Mouse (Mus musculus): ENCODE results near the gene Rbbp5.

Gene Rbbp5

GRCm38 (mm10) chr1:132500535-132500934 is 23.4 kb downstream of the Rbbp5 start:
- DNase-seq (ENCODE audit: low spot score in 2 of 2) = no peak

DNA sequence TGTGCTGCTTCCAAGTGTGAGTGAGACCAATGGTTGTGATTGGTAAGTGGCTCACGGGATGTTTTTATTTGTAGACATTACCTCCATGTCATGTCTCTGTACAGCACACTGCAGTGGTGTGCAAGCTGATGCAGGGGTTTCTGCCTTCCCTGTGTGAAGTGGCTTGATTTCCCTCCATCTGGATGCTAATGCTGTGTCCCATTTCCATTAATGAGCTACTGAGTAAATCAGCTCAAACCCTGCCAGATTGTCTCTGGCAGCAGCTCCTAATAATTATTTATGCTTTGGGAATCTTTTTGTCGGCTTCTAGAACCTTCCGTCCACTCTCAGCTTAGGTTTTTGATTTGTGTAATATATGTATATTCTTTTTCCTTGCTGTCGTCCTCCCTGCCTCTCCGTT is 28.0 kb downstream of the Rbbp5 start:
- no peak for DNase-seq (ENCODE audit: low spot score in 2 of 2)

- no peak for DNase-seq (ENCODE audit: low spot score in 2 of 2)
Observed at GRCm38 (mm10) chr1:132506058-132506457, 28.9 kb downstream of the Rbbp5 start, which contains the start of gene Tmem81. Gene Tmem81 (plus strand): TSS chr1:132506230.

- no peak for DNase-seq (ENCODE audit: low spot score in 2 of 2)
Observed at GRCm38 (mm10) chr1:132506656-132507055, 29.5 kb downstream of the Rbbp5 start.

- no peak for DNase-seq (ENCODE audit: low spot score in 2 of 2)
Observed at GRCm38 (mm10) chr1:132509771-132510170, 32.6 kb downstream of the Rbbp5 start.

DNA sequence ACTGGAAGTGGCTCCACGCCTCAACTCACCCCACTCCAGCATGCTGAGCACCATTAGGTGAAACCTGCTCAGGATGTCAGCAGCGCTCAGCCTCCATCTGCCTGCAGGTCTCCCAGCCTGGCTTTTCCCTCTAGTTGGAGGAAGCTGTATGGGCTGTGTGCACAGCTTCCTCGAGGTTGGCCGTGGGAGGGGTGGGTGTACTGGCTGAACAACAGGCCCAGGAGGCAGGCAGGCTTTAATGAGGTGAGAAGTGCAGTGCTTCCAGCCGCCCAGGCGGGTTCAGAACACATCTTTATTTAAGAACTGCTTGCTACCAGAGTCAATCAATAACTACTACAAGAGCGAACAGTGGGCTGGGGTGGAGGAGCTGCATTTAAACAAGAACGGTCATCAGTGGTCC is 34.4 kb downstream of the Rbbp5 start:
- no peak for DNase-seq (ENCODE audit: low spot score in 2 of 2)

DNA sequence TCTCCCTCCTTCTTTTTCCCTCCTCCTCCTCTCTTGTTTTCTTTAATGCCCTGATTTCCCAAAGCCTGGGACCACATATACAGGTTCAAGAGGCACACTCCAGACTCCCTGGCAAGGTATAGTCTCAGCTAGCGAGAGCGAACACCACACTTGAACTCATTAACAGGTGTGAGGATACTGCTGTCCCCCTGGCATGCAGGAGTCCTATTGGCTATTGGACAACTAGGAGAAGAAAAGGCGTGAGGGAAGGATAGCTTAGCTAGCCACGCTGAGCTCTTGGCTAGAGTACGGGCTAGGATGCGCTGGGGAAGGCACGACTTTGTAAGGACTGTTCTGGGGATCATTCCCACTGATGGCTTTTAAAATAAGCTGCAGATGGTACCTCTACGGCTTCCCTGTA is 34.9 kb downstream of the Rbbp5 start:
- DNase-seq (ENCODE audit: low spot score in 2 of 2) = no peak

DNA sequence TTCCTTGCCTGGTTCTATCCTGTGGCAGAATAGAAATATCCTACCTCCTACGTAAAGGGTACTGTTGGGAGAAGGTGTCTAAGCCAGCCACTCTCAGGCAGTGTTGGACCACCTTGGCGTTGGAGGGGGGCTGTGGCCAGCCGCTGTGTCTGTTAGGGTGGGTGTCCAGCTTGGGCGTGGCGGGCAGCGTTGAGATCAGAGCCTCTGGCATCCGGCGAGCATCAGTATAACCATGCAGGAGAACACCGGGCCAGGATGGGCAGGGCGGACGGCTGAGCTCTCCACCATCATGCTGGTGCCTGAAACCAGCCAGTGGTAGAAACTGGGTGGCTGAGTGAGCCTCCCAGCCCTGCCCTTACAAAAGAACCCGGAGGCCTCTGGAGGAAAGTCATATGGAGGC is 38.2 kb downstream of the Rbbp5 start:
- no peak for DNase-seq (ENCODE audit: low spot score in 2 of 2)

- DNase-seq (ENCODE audit: low spot score in 2 of 2) = no peak
Observed at GRCm38 (mm10) chr1:132516776-132517175, 39.6 kb downstream of the Rbbp5 start.

GRCm38 (mm10) chr1:132518621-132519020 is 41.5 kb downstream of the Rbbp5 start:
- DNase-seq (ENCODE audit: low spot score in 2 of 2) = no peak

GRCm38 (mm10) chr1:132519734-132520133 is 42.6 kb downstream of the Rbbp5 start:
- DNase-seq (ENCODE audit: low spot score in 2 of 2) = no peak

GRCm38 (mm10) chr1:132520764-132521163 is 43.6 kb downstream of the Rbbp5 start:
- DNase-seq (ENCODE audit: low spot score in 2 of 2) = peak in 1 of 2 experiments; percentile 50

- no peak for DNase-seq (ENCODE audit: low spot score in 2 of 2)
Observed at GRCm38 (mm10) chr1:132523048-132523447, 45.9 kb downstream of the Rbbp5 start.

DNA sequence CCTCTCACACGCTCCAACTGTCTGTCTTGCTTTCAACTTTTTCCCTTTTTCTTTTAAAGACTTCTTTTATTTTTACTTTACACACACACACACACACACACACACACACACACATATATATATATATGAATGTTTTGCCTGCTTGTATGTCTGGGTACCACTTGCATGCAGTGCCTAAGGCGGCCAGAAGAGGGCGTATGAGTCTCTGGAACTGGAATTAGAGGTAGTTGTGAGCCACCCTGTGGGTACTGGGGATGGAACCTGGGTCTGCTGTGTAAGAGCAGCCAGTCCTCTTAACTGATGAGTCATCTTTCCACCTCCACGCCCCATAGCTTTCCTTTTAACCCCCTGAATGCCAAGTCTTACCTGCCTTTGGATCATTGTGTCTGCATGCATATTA is 46.8 kb downstream of the Rbbp5 start:
- DNase-seq (ENCODE audit: low spot score in 2 of 2) = no peak

- DNase-seq (ENCODE audit: low spot score in 2 of 2) = peak; percentile 84 to 92
Observed at GRCm38 (mm10) chr1:132525832-132526231, 48.7 kb downstream of the Rbbp5 start.

GRCm38 (mm10) chr1:132528071-132528470 is 50.9 kb downstream of the Rbbp5 start:
- no peak for DNase-seq (ENCODE audit: low spot score in 2 of 2)

- DNase-seq (ENCODE audit: low spot score in 2 of 2) = no peak
Observed at GRCm38 (mm10) chr1:132528647-132529334, 51.6 kb downstream of the Rbbp5 start.

- DNase-seq (ENCODE audit: low spot score in 2 of 2) = no peak
Observed at GRCm38 (mm10) chr1:132530631-132531191, 53.5 kb downstream of the Rbbp5 start.

DNA sequence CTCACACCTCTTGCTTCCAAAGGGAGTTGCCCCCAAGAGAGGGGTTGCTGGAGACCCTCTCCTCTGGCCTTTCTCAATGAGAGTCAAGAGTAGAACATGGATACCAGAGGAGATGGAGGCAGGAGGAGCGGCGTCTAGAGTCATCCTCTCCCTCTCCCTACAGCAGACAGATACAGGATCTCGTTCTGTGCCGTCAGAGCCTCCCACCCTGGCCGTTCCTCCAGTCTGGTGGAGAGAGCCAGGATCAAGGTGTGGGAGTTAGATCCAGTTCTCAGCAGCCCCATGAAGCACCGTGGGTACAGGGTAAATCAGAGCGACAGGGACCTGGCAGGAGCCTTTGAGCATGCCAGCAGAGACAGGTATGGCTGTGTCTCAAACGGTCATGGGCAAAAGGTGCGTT is 55.4 kb downstream of the Rbbp5 start:
- DNase-seq (ENCODE audit: low spot score in 2 of 2) = no peak

- DNase-seq (ENCODE audit: low spot score in 2 of 2) = no peak
Observed at GRCm38 (mm10) chr1:132533840-132534239, 56.7 kb downstream of the Rbbp5 start.

GRCm38 (mm10) chr1:132535541-132535940 is 58.4 kb downstream of the Rbbp5 start:
- DNase-seq (ENCODE audit: low spot score in 2 of 2) = no peak

- DNase-seq (ENCODE audit: low spot score in 2 of 2) = no peak
Observed at GRCm38 (mm10) chr1:132536416-132536815, 59.3 kb downstream of the Rbbp5 start.

GRCm38 (mm10) chr1:132537736-132538135 is 60.6 kb downstream of the Rbbp5 start:
- no peak for DNase-seq (ENCODE audit: low spot score in 2 of 2)

- no peak for DNase-seq (ENCODE audit: low spot score in 2 of 2)
Observed at GRCm38 (mm10) chr1:132540701-132541100, 63.5 kb downstream of the Rbbp5 start.
